Mouse (Mus musculus) bone marrow macrophage, adult 2 months (primary cell): Measurements from ENCODE around the gene Erc2. TPM values are rescaled to one million over a fixed set of nuclear protein-coding genes. Genes with fewer than 3 reads are reported as not detected.

Source experiments
- H3K27ac ChIP-seq: 2 replicates; pipeline ENCODE4 v1.5.1; 2012; ENCODE audit warnings: low read depth, low read length; ENCODE audit not compliant: insufficient read depth
- H3K4me1 ChIP-seq: 2 replicates; pipeline ENCODE4 v1.6.1; 2012; ENCODE audit warnings: low read length; ENCODE audit not compliant: control insufficient read depth, insufficient read depth
- H3K4me3 ChIP-seq: 2 replicates; pipeline ENCODE4 v1.5.1; 2012; ENCODE audit warnings: mild to moderate bottlenecking, low read length, moderate library complexity; ENCODE audit not compliant: insufficient read depth
- CTCF ChIP-seq: IDR thresholded peaks from 2 replicates; pipeline ENCODE4 v1.5.1; 2012; ENCODE audit warnings: low read depth, mild to moderate bottlenecking, low read length, moderate library complexity
- POLR2A ChIP-seq: IDR thresholded peaks from 2 replicates; pipeline ENCODE4 v1.6.1; 2012; ENCODE audit warnings: mild to moderate bottlenecking, low read depth, low read length, borderline replicate concordance
- polyA plus RNA-seq: library from polyadenylated mRNA; stranded (reverse); fragments of >200 nt; gene quantifications from 2 replicates; pipeline ENCODE4 v1.2.4, GENCODE M21; 2012; ENCODE audit not compliant: missing spikeins, insufficient read depth, insufficient read length

Gene Erc2
- polyA plus RNA-seq, 1 experiment: not detected

DNA sequence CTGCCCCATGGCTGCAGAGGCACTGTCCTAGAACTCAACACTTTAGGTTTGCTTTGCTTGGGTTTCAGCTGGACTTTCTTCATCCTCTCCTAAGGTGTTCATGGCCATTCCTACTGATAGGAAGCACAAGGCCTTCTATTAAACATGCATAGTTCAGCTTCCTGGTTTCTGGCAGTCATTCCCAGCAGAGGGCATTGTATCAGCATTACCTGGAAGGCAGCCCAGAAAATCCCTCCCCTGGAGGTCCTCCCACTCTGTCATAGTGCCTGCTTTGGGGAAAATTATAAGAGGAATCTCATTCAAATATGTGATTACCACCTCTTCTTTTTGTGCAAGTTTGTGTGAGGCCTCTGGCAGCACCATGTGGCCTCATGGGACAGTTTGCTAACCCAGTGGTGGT is 199.6 kb downstream of the Erc2 start:
- no peak overlapping the region for H3K27ac ChIP-seq
- H3K4me1 ChIP-seq: no peaks in the 10 kb centered on the region
- no peak for TF ChIP-seq CTCF
- no peak for TF ChIP-seq POLR2A
- H3K4me3 ChIP-seq: no peak overlapping the region

GRCm38 (mm10) chr14:27822566-27822965 is 200.3 kb downstream of the Erc2 start:
- no peak for TF ChIP-seq POLR2A
- no peak for TF ChIP-seq CTCF
- no peaks in the 10 kb centered on the region for H3K4me1 ChIP-seq

GRCm38 (mm10) chr14:27823048-27823447 is 200.8 kb downstream of the Erc2 start:
- H3K27ac ChIP-seq: no peak overlapping the region
- no peak overlapping the region for H3K4me3 ChIP-seq
- TF ChIP-seq CTCF: no peak
- TF ChIP-seq POLR2A: no peak
- H3K4me1 ChIP-seq: no peaks in the 10 kb centered on the region

More at GRCm38 (mm10) chr14:27822566-27822965, 200.3 kb downstream of the Erc2 start:
- no peak overlapping the region for H3K27ac ChIP-seq
- no peak overlapping the region for H3K4me3 ChIP-seq

- Histone ChIP-seq H3K4me1 (no peaks in the 10 kb centered on the region), H3K27ac (no peak overlapping the region), H3K4me3 (no peak overlapping the region)
- TF ChIP-seq POLR2A: no peak
- TF ChIP-seq CTCF: no peak
Measured at GRCm38 (mm10) chr14:27823897-27824296, 201.7 kb downstream of the Erc2 start.

DNA sequence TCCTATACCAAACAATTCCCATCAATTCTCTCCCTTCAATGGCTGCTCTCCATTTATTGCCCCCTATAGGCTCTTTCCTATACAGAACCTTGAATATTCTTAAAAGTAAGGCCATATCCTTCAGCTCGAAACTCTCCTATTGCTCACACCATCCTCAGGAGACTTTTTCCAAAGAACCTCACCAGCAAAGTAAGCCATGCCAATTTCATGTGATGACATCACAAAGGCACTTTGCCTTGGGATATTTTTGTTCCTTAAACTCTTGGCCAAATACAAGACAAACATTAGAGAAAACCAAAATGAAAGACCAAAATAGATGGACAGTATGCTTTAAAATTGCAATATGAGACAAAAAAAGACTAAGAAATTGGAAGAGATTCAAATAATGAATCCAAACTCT is 204.6 kb downstream of the Erc2 start:
- H3K4me1 ChIP-seq: no peaks in the 10 kb centered on the region
- no peak overlapping the region for H3K27ac ChIP-seq
- TF ChIP-seq CTCF (no peak), POLR2A (no peak)
- H3K4me3 ChIP-seq: no peak overlapping the region

DNA sequence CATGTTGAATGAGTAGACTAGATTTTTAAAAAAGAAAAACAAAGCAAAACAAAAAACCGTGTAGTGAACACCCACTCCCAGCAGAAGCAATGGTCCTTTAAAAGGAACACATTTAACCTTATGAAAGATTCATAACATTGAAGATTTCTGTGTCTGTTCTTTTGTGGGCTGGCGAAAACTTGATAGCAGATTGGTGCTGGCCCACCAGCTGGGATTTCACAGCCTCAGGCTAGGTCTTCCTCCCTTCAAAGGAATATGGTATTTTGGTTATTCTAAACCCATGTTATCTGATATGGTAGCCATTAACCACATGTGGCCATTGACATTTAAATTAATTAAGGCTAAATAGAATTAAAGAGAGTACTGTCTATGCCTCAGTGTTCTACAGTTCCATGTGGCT is 205.9 kb downstream of the Erc2 start:
- H3K27ac ChIP-seq: no peak overlapping the region
- no peaks in the 10 kb centered on the region for H3K4me1 ChIP-seq
- H3K4me3 ChIP-seq: no peak overlapping the region
- TF ChIP-seq POLR2A: no peak
- TF ChIP-seq CTCF: no peak

GRCm38 (mm10) chr14:27832196-27832595 is 210.0 kb downstream of the Erc2 start:
- Histone ChIP-seq H3K4me1 (no peaks in the 10 kb centered on the region), H3K27ac (no peak overlapping the region), H3K4me3 (no peak overlapping the region)
- no peak for TF ChIP-seq CTCF

DNA sequence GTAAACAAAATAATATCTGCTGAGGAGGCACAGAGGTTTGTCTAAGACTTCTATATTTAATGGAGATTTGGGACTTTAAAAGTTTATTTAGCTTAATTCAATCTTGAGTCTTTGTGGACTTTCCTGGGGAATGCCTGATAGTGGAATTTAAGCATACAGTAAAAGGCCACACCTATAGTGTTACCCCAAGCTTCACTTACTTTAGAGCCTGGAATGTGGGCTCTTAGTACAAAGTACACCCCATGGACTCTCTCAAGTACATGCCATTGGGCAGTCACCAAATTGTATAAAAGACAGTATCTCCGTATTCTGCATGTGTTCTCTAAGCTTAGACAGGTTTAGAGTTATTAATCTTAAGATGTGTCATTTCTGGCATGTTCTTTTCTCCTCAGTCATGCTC is 213.1 kb downstream of the Erc2 start:
- no peak overlapping the region for H3K27ac ChIP-seq
- TF ChIP-seq CTCF (no peak), POLR2A (no peak)
- no peak overlapping the region for H3K4me3 ChIP-seq
- H3K4me1 ChIP-seq: no peaks in the 10 kb centered on the region

GRCm38 (mm10) chr14:27837601-27838105 is 215.4 kb downstream of the Erc2 start:
- H3K27ac ChIP-seq: no peak overlapping the region
- no peaks in the 10 kb centered on the region for H3K4me1 ChIP-seq
- TF ChIP-seq CTCF: no peak
- no peak for TF ChIP-seq POLR2A
- H3K4me3 ChIP-seq: no peak overlapping the region

DNA sequence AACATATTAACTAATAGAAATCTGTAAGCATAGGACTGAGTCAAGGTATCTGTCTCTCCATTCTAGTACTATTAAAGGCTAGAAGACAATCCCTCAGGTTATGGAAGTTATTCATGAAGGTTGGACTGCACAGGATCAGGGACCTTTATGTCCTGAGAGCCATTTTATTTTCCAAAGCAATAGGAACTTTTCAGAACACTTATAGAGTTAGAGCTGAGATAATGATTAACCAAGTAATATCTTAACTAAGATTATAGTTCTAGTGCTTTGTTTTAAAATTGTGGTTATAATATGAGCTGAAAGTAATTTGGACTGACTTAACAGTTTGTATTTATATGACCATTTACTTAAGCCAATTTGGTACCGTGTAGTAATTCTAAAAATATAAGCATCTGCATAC is 217.9 kb downstream of the Erc2 start:
- TF ChIP-seq CTCF (no peak), POLR2A (no peak)
- no peak overlapping the region for H3K4me3 ChIP-seq
- H3K4me1 ChIP-seq: no peaks in the 10 kb centered on the region
- H3K27ac ChIP-seq: no peak overlapping the region

DNA sequence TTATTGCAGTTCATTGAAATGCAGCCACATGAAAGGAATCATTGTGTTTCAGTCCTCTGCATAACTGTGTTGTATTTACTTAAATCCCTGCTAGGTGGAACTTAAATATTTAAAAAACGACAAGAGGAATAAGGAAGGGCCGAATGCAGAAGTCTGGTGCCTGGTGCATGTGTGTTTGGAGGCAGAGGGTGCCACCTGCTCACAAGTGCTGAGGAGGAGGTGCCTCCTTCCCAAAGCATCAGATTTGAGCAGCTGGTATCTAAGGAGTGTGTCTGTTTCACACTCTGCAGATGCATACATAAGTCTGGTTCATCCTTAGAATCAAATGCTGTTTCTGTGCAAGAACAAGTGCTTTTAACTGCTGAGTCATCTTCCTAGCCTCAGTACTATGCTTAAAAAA is 224.6 kb downstream of the Erc2 start:
- Histone ChIP-seq H3K4me1 (no peaks in the 10 kb centered on the region), H3K4me3 (no peak overlapping the region), H3K27ac (no peak overlapping the region)
- TF ChIP-seq POLR2A: no peak
- TF ChIP-seq CTCF: no peak

- no peaks in the 10 kb centered on the region for H3K4me1 ChIP-seq
- no peak overlapping the region for H3K27ac ChIP-seq
- H3K4me3 ChIP-seq: no peak overlapping the region
- TF ChIP-seq CTCF: no peak
- no peak for TF ChIP-seq POLR2A
Measured at GRCm38 (mm10) chr14:27847291-27847690, 225.1 kb downstream of the Erc2 start.
